Mouse (Mus musculus): ENCODE results near the gene Nhsl2.

DNA sequence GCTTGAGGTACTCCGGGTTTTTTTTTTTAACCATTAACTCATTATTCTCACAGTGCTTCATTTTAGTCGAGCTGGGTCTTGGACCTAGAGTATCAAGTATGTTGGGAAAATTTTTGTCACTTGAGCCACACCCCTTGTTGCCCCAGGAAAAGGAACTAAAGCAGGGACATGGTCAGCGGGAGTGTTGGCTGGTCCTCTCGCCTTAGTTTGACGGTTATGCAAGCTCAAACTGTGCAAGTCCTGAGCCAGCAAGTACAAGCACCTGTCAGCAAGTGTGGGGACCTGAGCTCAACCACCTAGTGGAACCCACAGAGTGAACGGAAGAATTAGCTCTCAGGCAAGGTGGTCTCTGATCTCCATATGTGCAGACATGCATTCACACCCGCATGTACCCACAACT is 252.7 kb downstream of the Nhsl2 start:
- no peak for TF ChIP-seq POLR2A (IDR thresholded peaks at IDR 0.05; ENCODE audit: borderline replicate concordance, extremely low read depth, insufficient read depth, insufficient read length, poor library complexity, severe bottlenecking)
- TF ChIP-seq CTCF (IDR thresholded peaks at IDR 0.05; ENCODE audit: borderline replicate concordance, extremely low read depth, insufficient read depth, insufficient read length), result no peak

Data from brain, embryonic 14.5 days (tissue).